Mouse (Mus musculus) embryonic facial prominence, embryonic 14.5 days (tissue): ENCODE data around the gene Dicer1. TPM values are rescaled to one million over a fixed set of nuclear protein-coding genes. Genes with fewer than 3 reads are reported as not detected.
A peak's percentile ranks its signal among the peaks of the same experiment; 100 is the strongest.

ENCODE experiments used
- ATAC-seq: fragments of 200-750 bp; cut with Nextera tagmentation; 2 replicates; pipeline ENCODE4 v1.8.0; 2017; ENCODE audit warnings: low read depth, moderate number of reproducible peaks, moderate TSS enrichment
- DNase-seq: peaks from one replicate; pipeline ENCODE4 v3.0.0-alpha.2; 2015; ENCODE audit warnings: low spot score
- H3K27ac ChIP-seq: fragments of 300-500 bp; sonication (generic); replicated peaks from 2 replicates; pipeline ENCODE4 v1.5.1; 2014; ENCODE audit warnings: low read depth, mild to moderate bottlenecking, low read length, moderate library complexity
- H3K27me3 ChIP-seq: fragments of 300-500 bp; sonication (generic); replicated peaks from 2 replicates; pipeline ENCODE4 v1.6.1; 2014; ENCODE audit warnings: low read length; ENCODE audit not compliant: control insufficient read depth, insufficient read depth
- H3K36me3 ChIP-seq: fragments of 300-500 bp; sonication (generic); 2 replicates; pipeline ENCODE4 v1.6.1; 2014; ENCODE audit warnings: low read length, mixed read lengths; ENCODE audit not compliant: control insufficient read depth, insufficient read depth
- H3K4me1 ChIP-seq: fragments of 300-500 bp; sonication (generic); 2 replicates; pipeline ENCODE4 v1.6.1; 2014; ENCODE audit warnings: antibody characterized with exemption, low read length; ENCODE audit not compliant: control insufficient read depth, insufficient read depth
- H3K4me2 ChIP-seq: fragments of 300-500 bp; sonication (generic); 2 replicates; pipeline ENCODE4 v1.6.1; 2014; ENCODE audit warnings: low read depth, mild to moderate bottlenecking, low read length, moderate library complexity, mixed read lengths
- H3K4me3 ChIP-seq: fragments of 300-500 bp; sonication (generic); 2 replicates; pipeline ENCODE4 v1.5.1; 2014; ENCODE audit warnings: low read depth, mild to moderate bottlenecking, low read length
- H3K9ac ChIP-seq: fragments of 300-500 bp; sonication (generic); 2 replicates; pipeline ENCODE4 v1.6.1; 2014; ENCODE audit warnings: low read depth, mild to moderate bottlenecking, low read length, moderate library complexity, mixed read lengths
- H3K9me3 ChIP-seq: fragments of 300-500 bp; sonication (generic); 2 replicates; pipeline ENCODE4 v1.6.1; 2016; ENCODE audit warnings: low read length; ENCODE audit not compliant: control insufficient read depth
- WGBS: fragments of 180-500 bp; shearing (Covaris S2); extraction: QIAGEN DNeasy Blood & Tissue Kit; methylation state at CpG from one replicate; pipeline ENCODE4 v1.1.7; 2014; 5-methylcytosine and 5-hydroxymethylcytosine counted together
- polyA plus RNA-seq: library from polyadenylated mRNA; unstranded; fragments of >200 nt; fragmentation: Nextera tagmentation; extraction: Ambion mirVana; gene quantifications from 2 replicates; pipeline ENCODE4 v1.2.1, GENCODE M21; 2014

Gene Dicer1
- polyA plus RNA-seq, result 18.6 and 19.5 TPM in 2 replicates

- WGBS, result under 1% methylated on average over 30 of the region's 94 CpGs
- DNase-seq (peak; percentile 97), ATAC-seq (peak; percentile 95)
- Histone ChIP-seq H3K27ac (peak within 1 kb of the TSS; percentile 89), H3K27me3 (no peaks in the 10 kb centered on the region), H3K36me3 (no peaks in the 10 kb centered on the region), H3K4me3 (peak within 1 kb of the TSS; percentile 90), H3K9ac (peak within 1 kb of the TSS; percentile 97), H3K4me2 (peak within 1 kb of the TSS; percentile 71), H3K9me3 (no peaks in the 10 kb centered on the region), H3K4me1 (peaks cover 27% of the 10 kb centered on the region)
Measured at GRCm38 (mm10) chr12:104751814-104752765, at the start of gene Dicer1. TSS of gene Dicer1 (minus strand) at chr12:104751952.

GRCm38 (mm10) chr12:104799365-104799764 is 47.6 kb upstream of the Dicer1 start:
- WGBS, result 92% methylated on average over 3 of the region's 3 CpGs
- Histone ChIP-seq H3K4me3 (no peak overlapping the region), H3K27ac (no peak overlapping the region), H3K9ac (no peak overlapping the region), H3K4me2 (no peak overlapping the region), H3K9me3 (peaks cover 17% of the 10 kb centered on the region; the same call in 1 of the 2 replicates), H3K27me3 (no peaks in the 10 kb centered on the region), H3K36me3 (peaks cover 25% of the 10 kb centered on the region), H3K4me1 (peaks cover 18% of the 10 kb centered on the region)
- ATAC-seq, result no peak
- DNase-seq, result no peak

- H3K4me2 ChIP-seq, result no peak overlapping the region
- no peak overlapping the region for H3K27ac ChIP-seq
- WGBS, result 96% methylated on average over 6 of the region's 6 CpGs
- peaks cover 17% of the 10 kb centered on the region; the same call in 1 of the 2 replicates for H3K9me3 ChIP-seq
- H3K4me1 ChIP-seq, result peaks cover 25% of the 10 kb centered on the region
- ATAC-seq (no peak), DNase-seq (no peak)
- peaks cover 25% of the 10 kb centered on the region for H3K36me3 ChIP-seq
- H3K9ac ChIP-seq, result no peak overlapping the region
- no peak overlapping the region for H3K4me3 ChIP-seq
- H3K27me3 ChIP-seq, result no peaks in the 10 kb centered on the region
Measured at GRCm38 (mm10) chr12:104797905-104798304, 46.2 kb upstream of the Dicer1 start.

GRCm38 (mm10) chr12:104796635-104797378 is 45.1 kb upstream of the Dicer1 start:
- H3K4me3 ChIP-seq, result no peak overlapping the region
- WGBS, result 90% methylated on average over 11 of the region's 11 CpGs
- H3K36me3 ChIP-seq, result peaks cover 27% of the 10 kb centered on the region
- DNase-seq, result no peak
- H3K27me3 ChIP-seq, result no peaks in the 10 kb centered on the region
- H3K27ac ChIP-seq, result no peak overlapping the region
- H3K9me3 ChIP-seq, result peaks cover 17% of the 10 kb centered on the region; the same call in 1 of the 2 replicates
- H3K4me1 ChIP-seq, result peaks cover 14% of the 10 kb centered on the region
- no peak for ATAC-seq
- no peak overlapping the region for H3K4me2 ChIP-seq
- no peak overlapping the region for H3K9ac ChIP-seq

GRCm38 (mm10) chr12:104794957-104795356 is 43.2 kb upstream of the Dicer1 start:
- Histone ChIP-seq H3K27ac (no peak overlapping the region), H3K4me2 (no peak overlapping the region), H3K4me1 (peaks cover 7% of the 10 kb centered on the region; the same call in 1 of the 2 replicates), H3K9ac (no peak overlapping the region), H3K36me3 (peaks cover 32% of the 10 kb centered on the region), H3K9me3 (peaks cover 17% of the 10 kb centered on the region; the same call in 1 of the 2 replicates), H3K27me3 (no peaks in the 10 kb centered on the region), H3K4me3 (no peak overlapping the region)
- no peak for DNase-seq
- 67% methylated on average over 5 of the region's 5 CpGs for WGBS
- ATAC-seq, result no peak

- H3K27me3 ChIP-seq, result no peaks in the 10 kb centered on the region
- H3K9ac ChIP-seq, result no peak overlapping the region
- H3K27ac ChIP-seq, result no peak overlapping the region
- no peak overlapping the region for H3K4me3 ChIP-seq
- peaks cover 7% of the 10 kb centered on the region; the same call in 1 of the 2 replicates for H3K4me1 ChIP-seq
- peak; percentile 74 for DNase-seq
- peak; percentile 44; the same call in 1 of the 2 replicates for ATAC-seq
- H3K9me3 ChIP-seq, result peaks cover 6% of the 10 kb centered on the region; the same call in 1 of the 2 replicates
- H3K4me2 ChIP-seq, result no peak overlapping the region
- H3K36me3 ChIP-seq, result peaks cover 28% of the 10 kb centered on the region
- WGBS, result 28% methylated on average over 12 of the region's 12 CpGs
Measured at GRCm38 (mm10) chr12:104793486-104793885, 41.7 kb upstream of the Dicer1 start.

- Histone ChIP-seq H3K9ac (no peak overlapping the region), H3K27ac (no peak overlapping the region), H3K4me2 (no peak overlapping the region), H3K27me3 (no peaks in the 10 kb centered on the region), H3K4me3 (no peak overlapping the region), H3K36me3 (peaks cover 35% of the 10 kb centered on the region), H3K4me1 (no peaks in the 10 kb centered on the region), H3K9me3 (no peaks in the 10 kb centered on the region)
- 72% methylated on average over 1 of the region's 1 CpGs for WGBS
- DNase-seq, result no peak
- no peak for ATAC-seq
Measured at GRCm38 (mm10) chr12:104777603-104778002, 25.9 kb upstream of the Dicer1 start.

- H3K4me2 ChIP-seq, result no peak overlapping the region
- no peak for DNase-seq
- H3K9me3 ChIP-seq, result no peaks in the 10 kb centered on the region
- no peaks in the 10 kb centered on the region for H3K27me3 ChIP-seq
- H3K4me3 ChIP-seq, result no peak overlapping the region
- no peaks in the 10 kb centered on the region; the same call in 1 of the 2 replicates for H3K4me1 ChIP-seq
- no peak overlapping the region for H3K9ac ChIP-seq
- H3K27ac ChIP-seq, result no peak overlapping the region
- no peak for ATAC-seq
- WGBS, result 94% methylated on average over 2 of the region's 2 CpGs
- H3K36me3 ChIP-seq, result peaks cover 8% of the 10 kb centered on the region
Measured at GRCm38 (mm10) chr12:104771941-104772340, 20.2 kb upstream of the Dicer1 start.
